Mouse (Mus musculus): ENCODE data around the gene Gm35549. TPM values are rescaled to one million over a fixed set of nuclear protein-coding genes. Genes with fewer than 3 reads are reported as not detected.
"Not testable (repeated sequence)": the region's sequence is repeated elsewhere in the genome, so short reads cannot be mapped to it uniquely, and the experiment has no call there.

Gene Gm35549
- total RNA-seq, 2 experiments from 2014 or later, result not detected

GRCm38 (mm10) chr9:122855617-122856016, 11.8 kb upstream of the Gm35549 start:
- intact Hi-C loops (cut with DNase I), result no loop called here
- H3K27ac ChIP-seq, result no peak overlapping the region
- no peak for TF ChIP-seq CTCF (IDR thresholded peaks at IDR 0.05)
- no peak for DNase-seq (ENCODE audit: extremely low spot score in 1 of 2, low spot score in 2 of 2)
- H3K4me3 ChIP-seq, result no peak overlapping the region

- intact Hi-C loops (cut with DNase I); H3K27ac ChIP-seq; DNase-seq (ENCODE audit: extremely low spot score in 1 of 2, low spot score in 2 of 2); H3K4me3 ChIP-seq: not testable (repeated sequence)
Measured at GRCm38 (mm10) chr9:122855141-122855540, 11.3 kb upstream of the Gm35549 start.

- DNase-seq (ENCODE audit: extremely low spot score in 1 of 2, low spot score in 2 of 2), result no peak
- TF ChIP-seq CTCF (IDR thresholded peaks at IDR 0.05), result no peak
- Histone ChIP-seq H3K4me3 (no peak overlapping the region), H3K27ac (no peak overlapping the region)
- intact Hi-C loops (cut with DNase I), result no loop called here
Measured at GRCm38 (mm10) chr9:122854526-122854925, 10.7 kb upstream of the Gm35549 start.

- H3K4me3 ChIP-seq; DNase-seq (ENCODE audit: extremely low spot score in 1 of 2, low spot score in 2 of 2); H3K27ac ChIP-seq; intact Hi-C loops (cut with DNase I): not testable (repeated sequence)
Measured at GRCm38 (mm10) chr9:122847811-122848311, 4.0 kb upstream of the Gm35549 start.

GRCm38 (mm10) chr9:122846156-122846555, 2.3 kb upstream of the Gm35549 start:
- intact Hi-C loops (cut with DNase I), result no loop called here
- H3K4me3 ChIP-seq, result no peak overlapping the region
- no peak for TF ChIP-seq CTCF (IDR thresholded peaks at IDR 0.05)
- DNase-seq (ENCODE audit: extremely low spot score in 1 of 2, low spot score in 2 of 2), result no peak
- no peak overlapping the region; the same call in 1 of the 2 replicates for H3K27ac ChIP-seq

- intact Hi-C loops (cut with DNase I), result no loop called here
- DNase-seq (ENCODE audit: extremely low spot score in 1 of 2, low spot score in 2 of 2), result no peak
- Histone ChIP-seq H3K4me3 (no peak overlapping the region), H3K27ac (no peak overlapping the region)
- TF ChIP-seq CTCF (IDR thresholded peaks at IDR 0.05), result no peak
Measured at GRCm38 (mm10) chr9:122845621-122846020, 1.8 kb upstream of the Gm35549 start.

- H3K27ac ChIP-seq, result no peak overlapping the region
- intact Hi-C loops (cut with DNase I), result no loop called here
- TF ChIP-seq CTCF (IDR thresholded peaks at IDR 0.05), result peak; percentile 37
- H3K4me3 ChIP-seq, result no peak overlapping the region
- peak in 1 of 2 experiments; percentile 33 for DNase-seq (ENCODE audit: extremely low spot score in 1 of 2, low spot score in 2 of 2)
Measured at GRCm38 (mm10) chr9:122837680-122838079, 6.2 kb downstream of the Gm35549 start.

- no peak for TF ChIP-seq CTCF (IDR thresholded peaks at IDR 0.05)
- H3K27ac ChIP-seq, result no peak overlapping the region
Measured at GRCm38 (mm10) chr9:122837216-122837615, 6.6 kb downstream of the Gm35549 start.

GRCm38 (mm10) chr9:122836790-122837189, 7.0 kb downstream of the Gm35549 start:
- TF ChIP-seq CTCF (IDR thresholded peaks at IDR 0.05), result no peak
- Histone ChIP-seq H3K27ac (no peak overlapping the region), H3K4me3 (no peak overlapping the region)
- peak; percentile 48 to 57 for DNase-seq (ENCODE audit: extremely low spot score in 1 of 2, low spot score in 2 of 2)
- intact Hi-C loops (cut with DNase I), result no loop called here

More at GRCm38 (mm10) chr9:122837216-122837615, 6.6 kb downstream of the Gm35549 start:
- intact Hi-C loops (cut with DNase I), result no loop called here
- H3K4me3 ChIP-seq, result no peak overlapping the region
- DNase-seq (ENCODE audit: extremely low spot score in 1 of 2, low spot score in 2 of 2), result no peak

GRCm38 (mm10) chr9:122836126-122836525, 7.7 kb downstream of the Gm35549 start:
- DNase-seq (ENCODE audit: extremely low spot score in 1 of 2, low spot score in 2 of 2), result no peak
- H3K4me3 ChIP-seq, result no peak overlapping the region
- no peak for TF ChIP-seq CTCF (IDR thresholded peaks at IDR 0.05)
- H3K27ac ChIP-seq, result no peak overlapping the region
- intact Hi-C loops (cut with DNase I), result no loop called here

- no peak for DNase-seq (ENCODE audit: extremely low spot score in 1 of 2, low spot score in 2 of 2)
- Histone ChIP-seq H3K27ac (no peak overlapping the region), H3K4me3 (no peak overlapping the region)
- no peak for TF ChIP-seq CTCF (IDR thresholded peaks at IDR 0.05)
- intact Hi-C loops (cut with DNase I), result no loop called here
Measured at GRCm38 (mm10) chr9:122829826-122830380, 13.9 kb downstream of the Gm35549 start.

GRCm38 (mm10) chr9:122826743-122827142, 17.1 kb downstream of the Gm35549 start:
- intact Hi-C loops (cut with DNase I), result no loop called here
- no peak overlapping the region for H3K27ac ChIP-seq
- no peak overlapping the region for H3K4me3 ChIP-seq
- DNase-seq (ENCODE audit: extremely low spot score in 1 of 2, low spot score in 2 of 2), result no peak
- TF ChIP-seq CTCF (IDR thresholded peaks at IDR 0.05), result no peak

GRCm38 (mm10) chr9:122823374-122824017, 20.3 kb downstream of the Gm35549 start:
- H3K4me3 ChIP-seq, result no peak overlapping the region
- no peak for TF ChIP-seq CTCF (IDR thresholded peaks at IDR 0.05)
- H3K27ac ChIP-seq, result no peak overlapping the region
- intact Hi-C loops (cut with DNase I), result no loop called here
- DNase-seq (ENCODE audit: extremely low spot score in 1 of 2, low spot score in 2 of 2), result no peak

Measured in left cerebral cortex, adult 2 months (tissue).